Mouse (Mus musculus) thymus, adult 2 months (tissue): ENCODE measurements around the gene Pdyn.

ENCODE experiments used
- CTCF ChIP-seq: fragments of 200-500 bp; IDR thresholded peaks from 2 replicates; pipeline ENCODE4 v1.5.1; 2012; ENCODE audit warnings: mild to moderate bottlenecking, control low read depth, low read length, moderate library complexity, borderline replicate concordance; ENCODE audit not compliant: control insufficient read depth, poor library complexity, insufficient read depth; ENCODE audit errors: extremely low read depth
- POLR2A ChIP-seq: fragments of 200-500 bp; IDR thresholded peaks from 2 replicates; pipeline ENCODE4 v1.6.1; 2012; ENCODE audit warnings: mild to moderate bottlenecking, low read length, control low read depth, moderate library complexity; ENCODE audit not compliant: control insufficient read depth, poor library complexity, insufficient read depth; ENCODE audit errors: extremely low read depth

- no peak for TF ChIP-seq POLR2A
- TF ChIP-seq CTCF = no peak
Observed at GRCm38 (mm10) chr2:129729681-129730080, 30.0 kb upstream of the Pdyn start.
